In genomic region chr8:10821901-10822300, GRCm38 (mm10) we compare ENCODE assay signal across 17 mouse cellular contexts.
"Had no signal": no experiment of that assay in that cellular context is flagged by ENCODE, and none has a peak within 500 bp of the region (broad histone marks: within the 10 kb centered on the region; RNA-seq: fewer than 3 reads in every experiment).

No protein-coding gene starts in this region.

- ATAC-seq: midbrain, embryonic 16.5 days had no signal

- H3K27me3 ChIP-seq: neural tube, embryonic 13.5 days; neural tube, embryonic 15.5 days; stomach, embryonic 15.5 days had no signal

- H3K4me2 ChIP-seq: lung, embryonic 14.5 days; midbrain, embryonic 12.5 days; neural tube, embryonic 13.5 days; neural tube, embryonic 15.5 days; stomach, embryonic 15.5 days had no signal

- H3K4me3 ChIP-seq: midbrain, embryonic 10.5 days; midbrain, embryonic 12.5 days; myocyte; neural tube, embryonic 13.5 days; neural tube, embryonic 15.5 days; stomach, embryonic 15.5 days had no signal

- H3K9ac ChIP-seq: lung, embryonic 14.5 days; midbrain, embryonic 12.5 days; neural tube, embryonic 13.5 days; neural tube, embryonic 15.5 days; stomach, embryonic 15.5 days had no signal

- H3K4me1 ChIP-seq: midbrain, embryonic 10.5 days; midbrain, embryonic 12.5 days; neural tube, embryonic 13.5 days; neural tube, embryonic 15.5 days; stomach, embryonic 15.5 days had no signal

- H3K36me3 ChIP-seq: midbrain, embryonic 10.5 days; midbrain, embryonic 12.5 days; neural tube, embryonic 13.5 days; neural tube, embryonic 15.5 days; stomach, embryonic 15.5 days had no signal

- H3K9me3 ChIP-seq: midbrain, embryonic 10.5 days; midbrain, embryonic 12.5 days; neural tube, embryonic 13.5 days; neural tube, embryonic 15.5 days; stomach, embryonic 15.5 days had no signal

- H3K27ac ChIP-seq: midbrain, embryonic 10.5 days; midbrain, embryonic 12.5 days; neural tube, embryonic 13.5 days; neural tube, embryonic 15.5 days; stomach, embryonic 15.5 days; stomach, postnatal 0 days had no signal

- DNase-seq: lung, adult 18-20 months; lung, embryonic 14.5 days; lung, postnatal 10 days; midbrain, embryonic 14.5 days; right cerebral cortex, adult 18-20 months; right cerebral cortex, postnatal 25 days; right cerebral cortex, postnatal 4 days; thymus, adult 2 months; thymus, postnatal 25 days had no signal
